Mouse (Mus musculus): ENCODE data around the gene Olfr558. TPM values are rescaled to one million over a fixed set of nuclear protein-coding genes. Genes with fewer than 3 reads are reported as not detected.

The Olfr558 gene
- polyA plus RNA-seq (2016; fragmentation: Nextera tagmentation; extraction: Ambion mirVana), result 1.3 and 1.8 TPM in 2 replicates

- H3K4me3 ChIP-seq, result no peak within 1 kb of the TSS
- H3K9me3 ChIP-seq, result no peaks in the 10 kb centered on the region
- no peak for ATAC-seq (ENCODE audit: low FRiP score, low read depth)
- no peak within 1 kb of the TSS for H3K9ac ChIP-seq
- no peaks in the 10 kb centered on the region for H3K4me1 ChIP-seq
- no peak within 1 kb of the TSS for H3K27ac ChIP-seq
- no peaks in the 10 kb centered on the region for H3K36me3 ChIP-seq
- H3K27me3 ChIP-seq (replicated peaks), result no peaks in the 10 kb centered on the region
- H3K4me2 ChIP-seq (replicated peaks), result no peak within 1 kb of the TSS
Observed at GRCm38 (mm10) chr7:102701915-102702314, at the start of gene Olfr558. Olfr558 (plus strand) TSS chr7:102702215.

DNA sequence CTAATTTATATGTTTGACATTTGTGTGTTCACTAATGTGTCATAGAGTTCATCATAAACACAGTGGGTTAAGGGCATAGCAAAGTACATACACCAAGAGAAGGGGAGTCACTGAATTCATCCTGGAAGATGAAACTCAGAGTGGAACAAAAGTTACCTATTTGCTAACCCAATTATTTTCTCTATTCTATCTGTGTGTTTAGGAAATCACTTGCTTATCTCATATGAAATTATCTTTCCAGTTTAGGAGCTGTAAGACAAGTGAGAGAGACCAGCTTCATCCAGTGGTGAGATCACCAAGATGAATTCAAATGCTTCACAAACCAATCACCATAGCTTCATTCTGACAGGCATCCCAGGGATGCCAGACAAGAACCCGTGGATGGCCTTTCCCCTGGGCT lies 43.5 kb upstream of the Olfr558 start, which contains the start of gene Olfr555:
Gene Olfr555 (plus strand): TSS at position 301 of the 400 bp plus-strand sequence.
- H3K27ac ChIP-seq, result no peak within 1 kb of the TSS
- ATAC-seq (ENCODE audit: low FRiP score, low read depth), result no peak
- no peak within 1 kb of the TSS for H3K4me3 ChIP-seq
- WGBS, result 73% methylated on average over 1 of the region's 1 CpGs
- no peaks in the 10 kb centered on the region for H3K36me3 ChIP-seq
- no peaks in the 10 kb centered on the region for H3K27me3 ChIP-seq (replicated peaks)
- H3K9me3 ChIP-seq, result no peaks in the 10 kb centered on the region
- H3K4me1 ChIP-seq, result no peaks in the 10 kb centered on the region
- no peak within 1 kb of the TSS for H3K9ac ChIP-seq
- H3K4me2 ChIP-seq (replicated peaks), result no peak within 1 kb of the TSS

DNA sequence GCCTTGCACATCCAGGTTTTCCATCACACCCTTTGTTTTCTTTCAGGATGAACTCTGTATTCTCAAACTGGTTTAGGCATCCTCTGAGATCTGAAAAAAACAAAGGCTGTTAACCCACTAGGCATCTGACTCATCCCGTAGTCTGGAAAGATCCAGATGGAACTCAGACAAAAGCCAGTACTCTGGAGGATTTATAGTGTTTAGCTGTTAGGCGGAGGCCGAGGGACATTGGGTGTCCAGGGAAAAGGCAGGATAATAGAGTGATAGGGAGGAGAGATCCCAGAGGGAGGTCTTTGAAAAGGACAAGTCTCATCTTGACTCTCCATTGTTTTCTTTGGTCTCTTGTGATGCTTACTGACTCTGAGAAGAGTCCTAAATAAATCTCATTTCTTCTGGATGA lies 37.4 kb upstream of the Olfr558 start, which contains the start of gene Olfr556:
Gene Olfr556 (plus strand): TSS at position 301 of the 400 bp plus-strand sequence.
- Histone ChIP-seq H3K9ac (no peak within 1 kb of the TSS), H3K27ac (no peak within 1 kb of the TSS), H3K9me3 (no peaks in the 10 kb centered on the region), H3K4me3 (no peak within 1 kb of the TSS), H3K4me2 (replicated peaks) (no peak within 1 kb of the TSS), H3K4me1 (no peaks in the 10 kb centered on the region), H3K27me3 (replicated peaks) (no peaks in the 10 kb centered on the region), H3K36me3 (no peaks in the 10 kb centered on the region)
- WGBS, result 16% methylated on average over 3 of the region's 3 CpGs
- ATAC-seq (ENCODE audit: low FRiP score, low read depth), result no peak

GRCm38 (mm10) chr7:102665378-102665777 lies 36.6 kb upstream of the Olfr558 start:
- no peaks in the 10 kb centered on the region for H3K4me1 ChIP-seq
- H3K4me2 ChIP-seq (replicated peaks), result no peak overlapping the region
- H3K9me3 ChIP-seq, result no peaks in the 10 kb centered on the region
- ATAC-seq (ENCODE audit: low FRiP score, low read depth), result no peak
- H3K27ac ChIP-seq, result no peak overlapping the region
- no peak overlapping the region for H3K4me3 ChIP-seq
- no peak overlapping the region for H3K9ac ChIP-seq
- no peaks in the 10 kb centered on the region for H3K27me3 ChIP-seq (replicated peaks)
- 52% methylated on average over 2 of the region's 2 CpGs for WGBS
- H3K36me3 ChIP-seq, result no peaks in the 10 kb centered on the region

DNA sequence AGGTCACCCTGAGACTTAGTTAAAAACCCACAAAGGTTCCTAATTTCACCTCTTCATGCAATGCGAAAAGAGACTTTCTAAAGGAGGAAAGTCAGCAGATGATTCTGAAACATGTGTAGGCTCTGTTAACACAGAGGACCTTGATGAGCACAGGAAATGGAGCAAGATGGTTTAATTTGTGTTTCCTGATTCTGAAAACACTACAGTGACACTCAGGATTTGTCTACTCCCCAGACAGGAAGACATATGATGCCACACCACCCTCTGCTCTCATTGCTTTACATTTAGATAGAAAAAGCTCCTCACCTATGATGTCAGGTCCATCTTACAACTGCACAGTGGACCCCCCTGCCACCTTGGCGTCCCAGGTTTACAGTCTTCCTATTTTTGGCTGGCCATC lies 25.8 kb upstream of the Olfr558 start:
- 90% methylated on average over 2 of the region's 2 CpGs for WGBS
- no peaks in the 10 kb centered on the region for H3K4me1 ChIP-seq

GRCm38 (mm10) chr7:102681916-102682315 lies 20.1 kb upstream of the Olfr558 start:
- Histone ChIP-seq H3K9me3 (no peaks in the 10 kb centered on the region), H3K9ac (no peak overlapping the region), H3K27ac (no peak overlapping the region), H3K36me3 (no peaks in the 10 kb centered on the region; the same call in 1 of the 2 replicates), H3K4me3 (no peak overlapping the region), H3K4me2 (replicated peaks) (no peak overlapping the region), H3K27me3 (replicated peaks) (no peaks in the 10 kb centered on the region), H3K4me1 (no peaks in the 10 kb centered on the region)
- ATAC-seq (ENCODE audit: low FRiP score, low read depth), result no peak
- WGBS, result 96% methylated on average over 1 of the region's 1 CpGs

More for the DNA sequence above, 25.8 kb upstream of the Olfr558 start:
- Histone ChIP-seq H3K4me2 (replicated peaks) (no peak overlapping the region), H3K9ac (no peak overlapping the region), H3K27ac (no peak overlapping the region), H3K27me3 (replicated peaks) (no peaks in the 10 kb centered on the region), H3K36me3 (no peaks in the 10 kb centered on the region; the same call in 1 of the 2 replicates), H3K9me3 (no peaks in the 10 kb centered on the region), H3K4me3 (no peak overlapping the region)
- no peak for ATAC-seq (ENCODE audit: low FRiP score, low read depth)

DNA sequence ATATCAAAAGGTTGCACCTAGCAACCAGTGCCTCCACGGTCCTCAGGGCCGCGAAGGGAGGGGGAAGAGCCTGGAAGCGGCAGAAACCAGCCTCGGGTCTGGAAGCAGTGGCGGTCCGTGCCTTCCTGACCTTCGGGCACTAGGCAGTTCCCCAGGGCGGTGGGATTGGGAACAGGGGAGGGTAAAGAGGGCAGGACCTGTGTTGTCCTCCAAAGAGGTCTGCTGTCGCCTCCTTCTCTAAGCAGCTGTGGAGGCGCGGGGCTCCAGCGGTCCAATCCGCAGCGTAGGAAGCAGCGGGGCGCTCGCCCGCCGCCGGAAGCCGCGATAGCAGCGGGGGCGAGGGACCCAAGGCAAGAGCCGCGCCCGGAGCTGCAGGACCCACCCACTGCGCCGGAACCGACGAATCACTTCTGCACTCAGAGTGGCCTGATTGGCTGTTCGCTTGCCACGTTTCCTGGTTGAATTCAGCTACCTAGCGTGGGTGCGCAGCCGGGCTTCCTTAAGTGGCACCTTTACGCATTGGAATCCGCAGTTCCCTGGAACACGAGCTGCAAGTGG lies 15.0 kb upstream of the Olfr558 start, which contains the start of gene Trim68:
Gene Trim68 (minus strand): TSS at position 384 of the 558 bp plus-strand sequence.
- no peaks in the 10 kb centered on the region for H3K9me3 ChIP-seq
- no peaks in the 10 kb centered on the region for H3K27me3 ChIP-seq (replicated peaks)
- H3K27ac ChIP-seq, result peak within 1 kb of the TSS; percentile 20; the same call in 1 of the 2 replicates
- peak within 1 kb of the TSS; percentile 60 for H3K4me3 ChIP-seq
- ATAC-seq (ENCODE audit: low FRiP score, low read depth), result peak; percentile 100
- H3K4me2 ChIP-seq (replicated peaks), result peak within 1 kb of the TSS; percentile 65
- no peaks in the 10 kb centered on the region for H3K36me3 ChIP-seq
- 0 out of 2 replicates have a peak, but pooled peaks cover 3% of the 10 kb centered on the region for H3K4me1 ChIP-seq
- H3K9ac ChIP-seq, result peak within 1 kb of the TSS; percentile 64
- WGBS, result under 1% methylated on average over 40 of the region's 40 CpGs

DNA sequence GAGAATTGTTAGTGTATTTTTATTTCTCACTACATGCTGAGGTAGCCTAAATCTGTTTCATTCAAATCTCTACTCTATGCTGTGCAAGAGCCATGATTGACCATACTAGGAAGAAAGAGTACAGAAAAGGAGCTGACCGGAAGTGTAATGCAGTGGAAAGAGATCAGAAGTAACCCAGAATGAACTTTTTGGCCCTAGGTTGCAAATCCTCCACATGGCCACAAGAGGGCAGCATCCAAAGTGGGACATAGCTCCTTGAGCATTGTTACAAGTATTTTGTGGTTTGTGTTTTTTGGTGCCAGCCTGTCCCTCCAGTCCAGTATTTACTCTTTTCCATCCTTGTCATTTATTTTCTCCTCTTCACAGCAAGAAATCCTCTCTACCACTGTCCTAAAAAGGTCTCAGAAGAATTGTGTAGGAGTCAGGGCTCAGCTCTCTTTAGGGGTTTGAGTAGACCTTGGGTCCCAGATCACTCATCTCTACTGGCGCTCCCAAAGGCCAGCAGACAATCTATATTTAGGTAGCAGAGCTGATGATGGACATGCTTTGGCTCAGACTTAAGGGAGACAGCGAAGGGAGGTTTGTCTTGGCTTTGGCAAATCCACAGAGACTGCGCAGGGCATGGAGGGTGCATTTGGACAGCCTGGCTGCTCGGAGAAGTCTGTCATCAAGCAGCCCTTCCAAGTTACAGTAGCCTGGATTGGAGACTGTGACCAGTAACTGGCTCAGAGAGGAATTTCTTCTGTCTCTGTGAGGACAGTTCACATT lies 6.5 kb upstream of the Olfr558 start, which contains the start of gene Olfr557:
Gene Olfr557 (plus strand): TSS at position 553 of the 768 bp plus-strand sequence.
- no peak for ATAC-seq (ENCODE audit: low FRiP score, low read depth)
- H3K4me1 ChIP-seq, result no peaks in the 10 kb centered on the region
- no peak within 1 kb of the TSS for H3K4me2 ChIP-seq (replicated peaks)
- H3K9me3 ChIP-seq, result no peaks in the 10 kb centered on the region
- H3K4me3 ChIP-seq, result no peak within 1 kb of the TSS
- WGBS, result 82% methylated on average over 5 of the region's 5 CpGs
- H3K9ac ChIP-seq, result no peak within 1 kb of the TSS
- H3K27me3 ChIP-seq (replicated peaks), result no peaks in the 10 kb centered on the region
- no peaks in the 10 kb centered on the region for H3K36me3 ChIP-seq
- no peak within 1 kb of the TSS for H3K27ac ChIP-seq

GRCm38 (mm10) chr7:102698461-102698860 lies 3.6 kb upstream of the Olfr558 start:
- no peaks in the 10 kb centered on the region for H3K27me3 ChIP-seq (replicated peaks)
- H3K4me2 ChIP-seq (replicated peaks), result no peak overlapping the region
- no peaks in the 10 kb centered on the region for H3K4me1 ChIP-seq
- H3K27ac ChIP-seq, result no peak overlapping the region
- H3K36me3 ChIP-seq, result no peaks in the 10 kb centered on the region
- H3K9ac ChIP-seq, result no peak overlapping the region
- H3K9me3 ChIP-seq, result no peaks in the 10 kb centered on the region
- no peak overlapping the region for H3K4me3 ChIP-seq
- no peak for ATAC-seq (ENCODE audit: low FRiP score, low read depth)
- 93% methylated on average over 7 of the region's 7 CpGs for WGBS

GRCm38 (mm10) chr7:102718970-102719369 lies 17.0 kb downstream of the Olfr558 start, which contains the start of gene Olfr33:
Olfr33 (minus strand) TSS chr7:102719070.
- Histone ChIP-seq H3K9ac (no peak within 1 kb of the TSS), H3K36me3 (no peaks in the 10 kb centered on the region), H3K9me3 (no peaks in the 10 kb centered on the region), H3K27ac (no peak within 1 kb of the TSS), H3K4me3 (no peak within 1 kb of the TSS), H3K4me1 (no peaks in the 10 kb centered on the region), H3K4me2 (replicated peaks) (no peak within 1 kb of the TSS), H3K27me3 (replicated peaks) (no peaks in the 10 kb centered on the region)
- WGBS, result 39% methylated on average over 1 of the region's 1 CpGs
- no peak for ATAC-seq (ENCODE audit: low FRiP score, low read depth)

- H3K4me3 ChIP-seq, result no peak within 1 kb of the TSS
- H3K4me2 ChIP-seq (replicated peaks), result no peak within 1 kb of the TSS
- H3K36me3 ChIP-seq, result no peaks in the 10 kb centered on the region
- H3K9me3 ChIP-seq, result no peaks in the 10 kb centered on the region
- no peaks in the 10 kb centered on the region for H3K4me1 ChIP-seq
- no peak for ATAC-seq (ENCODE audit: low FRiP score, low read depth)
- no peak within 1 kb of the TSS for H3K27ac ChIP-seq
- no peak within 1 kb of the TSS for H3K9ac ChIP-seq
- H3K27me3 ChIP-seq (replicated peaks), result no peaks in the 10 kb centered on the region
Observed at GRCm38 (mm10) chr7:102727391-102727790, 25.4 kb downstream of the Olfr558 start, which contains the start of gene Olfr559. Olfr559 (minus strand) TSS chr7:102727491.

GRCm38 (mm10) chr7:102733793-102734192 lies 31.8 kb downstream of the Olfr558 start:
- no peak for ATAC-seq (ENCODE audit: low FRiP score, low read depth)
- no peak overlapping the region for H3K4me2 ChIP-seq (replicated peaks)
- H3K27me3 ChIP-seq (replicated peaks), result no peaks in the 10 kb centered on the region
- H3K9me3 ChIP-seq, result no peaks in the 10 kb centered on the region
- H3K4me1 ChIP-seq, result no peaks in the 10 kb centered on the region
- H3K4me3 ChIP-seq, result no peak overlapping the region
- no peak overlapping the region for H3K9ac ChIP-seq
- H3K36me3 ChIP-seq, result no peaks in the 10 kb centered on the region
- H3K27ac ChIP-seq, result no peak overlapping the region
- 45% methylated on average over 1 of the region's 1 CpGs for WGBS
